Mouse (Mus musculus) embryonic facial prominence, embryonic 10.5 days (tissue): ENCODE results near the gene Kcnip4. TPM values are rescaled to one million over a fixed set of nuclear protein-coding genes. Genes with fewer than 3 reads are reported as not detected.

Experiments
- DNase-seq: peaks from one replicate; pipeline ENCODE4 v3.0.0-alpha.2; 2017; ENCODE audit warnings: low spot score
- H3K27ac ChIP-seq: fragments of 300-500 bp; sonication (generic); replicated peaks from 2 replicates; pipeline ENCODE4 v1.5.1; 2016; ENCODE audit warnings: mild to moderate bottlenecking
- H3K27me3 ChIP-seq: fragments of 300-500 bp; sonication (generic); replicated peaks from 2 replicates; pipeline ENCODE4 v1.6.1; 2016; ENCODE audit warnings: low read depth, mild to moderate bottlenecking; ENCODE audit not compliant: poor library complexity, severe bottlenecking
- H3K36me3 ChIP-seq: fragments of 300-500 bp; sonication (generic); replicated peaks from 2 replicates; pipeline ENCODE4 v1.6.1; 2016; ENCODE audit warnings: mild to moderate bottlenecking, moderate library complexity
- H3K4me1 ChIP-seq: fragments of 300-500 bp; sonication (generic); 2 replicates; pipeline ENCODE4 v1.6.1; 2016
- H3K4me3 ChIP-seq: fragments of 300-500 bp; sonication (generic); 2 replicates; pipeline ENCODE4 v1.5.1; 2016; ENCODE audit warnings: mild to moderate bottlenecking, moderate library complexity
- H3K9me3 ChIP-seq: fragments of 300-500 bp; sonication (generic); 2 replicates; pipeline ENCODE4 v1.6.1; 2016; ENCODE audit warnings: mild to moderate bottlenecking
- WGBS: fragments of 180-500 bp; shearing (Covaris S2); methylation state at CpG from one replicate; pipeline ENCODE4 v1.1.7; 2016; 5-methylcytosine and 5-hydroxymethylcytosine counted together
- polyA plus RNA-seq: library from polyadenylated mRNA; unstranded; fragments of >200 nt; fragmentation: Nextera tagmentation; extraction: Ambion mirVana; gene quantifications from 2 replicates; pipeline ENCODE4 v1.2.1, GENCODE M21; 2016

The Kcnip4 gene
- polyA plus RNA-seq, 1 experiment from 2014 or later = 0.98 TPM

DNA sequence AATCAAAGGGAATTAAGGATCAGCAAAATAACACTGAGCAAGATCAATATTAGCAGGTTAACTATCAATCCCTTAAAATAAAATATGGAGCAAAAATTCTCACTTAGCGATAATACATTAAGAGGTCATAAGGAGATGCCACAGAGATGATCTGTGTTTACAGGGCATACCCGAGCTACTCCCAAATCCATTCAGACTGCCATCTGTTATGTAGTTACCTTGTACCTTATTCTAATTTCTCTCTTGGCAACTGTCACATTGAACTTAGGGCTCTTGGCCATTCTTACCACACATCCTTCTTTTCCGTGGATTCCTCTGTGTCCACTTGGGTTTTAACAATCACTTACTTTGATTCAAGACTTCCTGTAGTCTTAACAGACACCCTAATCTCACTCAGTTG, 71.6 kb downstream of the Kcnip4 start:
- Histone ChIP-seq H3K27ac (no peak overlapping the region), H3K27me3 (no peaks in the 10 kb centered on the region), H3K4me1 (no peaks in the 10 kb centered on the region), H3K4me3 (no peak overlapping the region), H3K36me3 (no peaks in the 10 kb centered on the region), H3K9me3 (no peaks in the 10 kb centered on the region)
- DNase-seq = no peak
- 82% methylated on average over 3 of the region's 3 CpGs for WGBS

DNA sequence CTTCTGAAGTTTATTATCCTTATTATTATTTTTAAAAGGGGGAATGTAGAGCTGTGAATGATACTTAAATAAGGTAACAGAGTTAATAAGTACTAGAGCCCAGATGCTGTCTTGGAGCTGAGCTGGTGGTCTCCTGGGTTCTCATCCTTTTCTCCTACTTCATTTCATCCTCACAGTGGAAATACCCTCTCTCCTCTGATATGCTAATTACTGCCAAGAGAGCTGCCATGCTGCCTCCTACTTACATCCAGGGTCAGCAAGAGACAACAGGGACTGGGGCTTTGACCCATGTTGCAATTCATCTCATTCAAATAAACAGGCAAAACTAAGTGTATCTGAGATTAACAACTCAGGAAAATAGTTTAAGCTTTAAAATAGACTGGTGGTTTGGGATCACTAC, 73.4 kb downstream of the Kcnip4 start:
- Histone ChIP-seq H3K27me3 (no peaks in the 10 kb centered on the region), H3K4me3 (no peak overlapping the region), H3K4me1 (no peaks in the 10 kb centered on the region), H3K27ac (no peak overlapping the region), H3K9me3 (no peaks in the 10 kb centered on the region), H3K36me3 (no peaks in the 10 kb centered on the region)
- DNase-seq = no peak

DNA sequence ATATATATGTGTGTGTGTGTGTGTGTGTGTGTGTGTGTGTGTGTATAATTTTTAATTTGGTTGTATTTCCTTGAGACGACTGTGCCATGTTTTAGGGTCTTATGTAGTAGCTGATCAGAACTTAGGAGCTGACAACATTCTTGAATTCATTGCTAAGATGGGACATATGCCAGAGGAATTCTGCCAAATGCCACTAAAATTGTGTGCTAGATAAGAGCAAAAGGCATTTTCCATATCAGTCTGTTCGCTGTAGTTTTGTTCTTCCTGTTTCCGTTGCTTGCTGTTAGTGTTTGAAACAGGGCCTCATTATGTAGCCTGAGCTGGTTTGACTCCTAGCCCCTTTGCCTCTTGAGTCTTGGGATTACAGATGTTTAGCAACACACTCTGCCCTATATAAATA, 73.8 kb downstream of the Kcnip4 start:
- no peaks in the 10 kb centered on the region for H3K4me1 ChIP-seq
- DNase-seq = no peak
- 77% methylated on average over 3 of the region's 3 CpGs for WGBS

DNA sequence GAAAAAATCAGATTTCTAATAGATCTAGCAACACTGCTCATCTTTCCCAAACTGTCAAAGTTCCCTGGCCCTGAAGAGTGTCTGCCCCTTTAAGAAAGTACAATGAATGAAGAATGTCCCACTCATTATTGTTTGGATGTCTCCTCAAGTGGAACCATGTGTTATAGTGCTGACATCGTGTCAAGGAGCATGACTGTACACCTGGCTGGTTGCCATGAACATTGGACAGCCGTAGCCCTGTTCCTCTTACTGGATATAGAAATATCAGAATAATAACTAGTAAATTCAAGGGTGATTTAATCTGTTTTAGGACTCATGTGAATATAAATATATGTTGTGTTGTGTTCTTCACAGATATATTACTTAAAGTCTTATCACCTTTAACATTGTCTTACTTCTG, 87.5 kb downstream of the Kcnip4 start:
- Histone ChIP-seq H3K27me3 (no peaks in the 10 kb centered on the region), H3K27ac (no peak overlapping the region), H3K36me3 (no peaks in the 10 kb centered on the region), H3K4me3 (no peak overlapping the region), H3K9me3 (no peaks in the 10 kb centered on the region), H3K4me1 (no peaks in the 10 kb centered on the region)
- no peak for DNase-seq
- 81% methylated on average over 2 of the region's 2 CpGs for WGBS

More for the DNA sequence above, 73.8 kb downstream of the Kcnip4 start:
- Histone ChIP-seq H3K27me3 (no peaks in the 10 kb centered on the region), H3K36me3 (no peaks in the 10 kb centered on the region), H3K27ac (no peak overlapping the region), H3K4me3 (no peak overlapping the region), H3K9me3 (no peaks in the 10 kb centered on the region)

DNA sequence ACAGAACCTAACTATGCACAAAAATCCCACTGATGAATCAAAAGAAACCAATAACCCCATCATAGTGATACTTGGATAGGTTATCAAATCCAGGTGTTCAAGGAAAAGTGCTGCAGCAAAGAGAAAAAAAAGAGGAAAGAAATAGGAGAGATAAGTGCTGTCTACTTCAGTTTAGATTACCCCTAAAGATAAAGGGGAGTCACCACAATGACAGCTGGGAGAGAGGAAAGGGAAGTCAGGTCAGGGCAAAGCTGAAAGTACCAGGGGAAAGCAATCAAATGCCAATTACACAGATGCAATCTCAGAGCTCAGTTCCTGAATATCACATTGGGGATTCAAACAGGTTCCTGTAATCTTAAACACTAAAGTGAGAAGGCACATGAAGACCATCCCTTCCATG, 97.0 kb downstream of the Kcnip4 start:
- no peaks in the 10 kb centered on the region for H3K9me3 ChIP-seq
- no peaks in the 10 kb centered on the region for H3K36me3 ChIP-seq
- no peak overlapping the region for H3K27ac ChIP-seq
- no peak for DNase-seq
- no peak overlapping the region for H3K4me3 ChIP-seq
- no peaks in the 10 kb centered on the region for H3K4me1 ChIP-seq
- no peaks in the 10 kb centered on the region for H3K27me3 ChIP-seq

DNA sequence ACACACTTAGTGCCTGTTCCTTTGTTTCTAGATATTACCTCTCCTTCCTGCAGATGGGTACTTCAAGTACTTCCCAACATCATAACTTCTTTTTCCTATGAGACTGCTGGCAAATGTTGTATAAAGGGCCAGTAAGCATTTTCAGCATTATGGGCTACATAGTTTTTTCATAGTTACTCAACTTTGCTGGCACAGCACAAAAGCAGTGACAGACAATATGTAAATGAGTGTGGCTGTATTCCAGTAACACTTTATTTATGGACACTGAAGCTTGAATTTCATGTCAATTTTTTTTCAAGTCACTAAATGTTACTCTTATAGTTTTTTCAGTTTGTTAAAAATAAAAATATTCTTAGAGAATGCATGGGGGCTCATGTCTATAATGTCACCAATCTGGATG, 105.0 kb downstream of the Kcnip4 start:
- H3K4me1 ChIP-seq = no peaks in the 10 kb centered on the region
- H3K36me3 ChIP-seq = no peaks in the 10 kb centered on the region
- H3K4me3 ChIP-seq = no peak overlapping the region
- no peaks in the 10 kb centered on the region for H3K9me3 ChIP-seq
- no peaks in the 10 kb centered on the region for H3K27me3 ChIP-seq
- no peak for DNase-seq
- H3K27ac ChIP-seq = no peak overlapping the region

DNA sequence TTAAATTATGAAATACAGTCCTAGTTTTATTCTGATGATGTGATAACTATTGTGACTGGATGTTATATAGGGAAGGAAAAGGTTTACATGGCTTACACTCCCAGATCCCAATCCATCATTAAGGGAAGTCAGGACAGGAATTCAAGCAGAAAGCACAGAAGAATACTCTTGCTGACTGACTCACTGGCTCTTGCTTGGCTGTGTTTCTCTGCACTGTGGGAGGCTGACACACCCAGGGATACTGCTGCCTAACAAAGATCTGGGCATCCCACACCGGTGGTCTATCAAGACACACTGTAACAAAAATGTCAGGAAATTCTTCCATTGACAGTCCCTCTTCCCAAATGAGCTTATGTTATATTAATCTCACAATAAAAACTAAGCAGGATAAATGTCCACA, 116.4 kb downstream of the Kcnip4 start:
- H3K4me1 ChIP-seq = no peaks in the 10 kb centered on the region
- 75% methylated on average over 1 of the region's 1 CpGs for WGBS

DNA sequence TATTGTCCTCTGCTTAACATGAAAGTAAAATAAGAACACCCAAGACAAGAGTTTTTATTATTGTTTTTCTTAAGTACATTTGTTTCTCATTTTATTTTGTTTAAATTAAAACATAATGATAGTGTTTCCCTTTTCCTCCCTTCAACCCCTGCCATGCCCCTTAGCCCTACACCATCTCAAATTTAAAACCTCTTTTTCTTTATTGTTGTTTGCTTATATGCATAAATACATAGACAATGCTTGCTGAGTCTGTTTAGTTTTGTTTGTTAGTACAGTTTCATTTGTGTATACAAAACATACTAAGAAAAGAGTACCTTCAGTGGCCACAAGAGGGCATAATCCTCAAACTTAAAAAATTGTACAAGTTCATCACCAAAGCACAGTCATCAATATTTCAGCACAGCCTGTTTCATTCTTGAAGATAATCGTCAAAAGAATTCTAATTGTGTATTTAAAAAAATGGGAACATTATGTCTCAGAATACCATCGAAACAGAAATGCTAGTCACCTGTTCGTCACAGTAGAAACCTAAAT, 154.1 kb downstream of the Kcnip4 start:
- no peak overlapping the region for H3K4me3 ChIP-seq
- no peak overlapping the region for H3K27ac ChIP-seq
- H3K9me3 ChIP-seq = no peaks in the 10 kb centered on the region
- H3K4me1 ChIP-seq = no peaks in the 10 kb centered on the region
- H3K36me3 ChIP-seq = no peaks in the 10 kb centered on the region
- H3K27me3 ChIP-seq = no peaks in the 10 kb centered on the region
- WGBS = 56% methylated on average over 3 of the region's 3 CpGs
- no peak for DNase-seq

More for the DNA sequence above, 116.4 kb downstream of the Kcnip4 start:
- no peaks in the 10 kb centered on the region for H3K9me3 ChIP-seq
- H3K36me3 ChIP-seq = no peaks in the 10 kb centered on the region
- no peak overlapping the region for H3K27ac ChIP-seq
- no peak for DNase-seq
- no peak overlapping the region for H3K4me3 ChIP-seq
- no peaks in the 10 kb centered on the region for H3K27me3 ChIP-seq

DNA sequence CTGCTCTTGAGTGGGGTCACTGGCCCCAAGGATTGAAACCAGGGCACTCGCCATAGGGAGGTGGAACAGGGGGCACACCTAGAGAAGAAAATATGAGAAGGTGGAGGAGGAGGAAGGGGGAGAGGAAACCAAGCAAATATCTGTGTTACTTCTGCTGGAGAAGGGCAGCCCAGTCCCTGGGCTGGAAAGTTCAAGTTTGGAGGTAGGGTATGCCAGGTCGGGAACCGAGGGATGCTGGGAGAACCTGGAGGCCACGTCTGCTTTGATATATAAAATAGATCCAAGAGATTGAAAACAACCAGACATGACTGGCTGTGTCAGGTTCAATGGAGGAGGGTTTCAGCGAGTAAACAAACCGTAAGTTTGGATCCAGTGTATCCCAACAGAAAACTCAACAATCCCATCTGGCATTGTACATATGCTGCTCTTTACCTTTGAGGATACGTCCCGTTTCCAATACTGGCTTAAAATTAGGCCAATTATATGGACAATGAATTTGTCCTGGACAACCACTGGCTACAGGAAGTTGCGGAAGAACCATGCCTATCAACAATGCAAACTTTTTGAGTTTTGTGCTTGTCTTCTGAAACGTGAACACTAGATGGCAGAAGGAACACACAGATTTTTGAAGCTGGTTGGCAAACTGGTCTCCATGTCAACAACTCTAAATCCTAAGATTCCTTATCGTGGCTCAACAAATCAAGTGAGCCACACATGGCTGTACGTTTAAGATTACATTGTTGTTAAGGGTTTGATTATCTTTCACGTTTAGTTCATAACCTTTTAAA, 155.9 kb downstream of the Kcnip4 start:
- Histone ChIP-seq H3K4me3 (no peak overlapping the region), H3K36me3 (no peaks in the 10 kb centered on the region), H3K27ac (no peak overlapping the region), H3K4me1 (no peaks in the 10 kb centered on the region), H3K27me3 (no peaks in the 10 kb centered on the region), H3K9me3 (no peaks in the 10 kb centered on the region)
- WGBS = 52% methylated on average over 13 of the region's 13 CpGs
- DNase-seq = no peak

DNA sequence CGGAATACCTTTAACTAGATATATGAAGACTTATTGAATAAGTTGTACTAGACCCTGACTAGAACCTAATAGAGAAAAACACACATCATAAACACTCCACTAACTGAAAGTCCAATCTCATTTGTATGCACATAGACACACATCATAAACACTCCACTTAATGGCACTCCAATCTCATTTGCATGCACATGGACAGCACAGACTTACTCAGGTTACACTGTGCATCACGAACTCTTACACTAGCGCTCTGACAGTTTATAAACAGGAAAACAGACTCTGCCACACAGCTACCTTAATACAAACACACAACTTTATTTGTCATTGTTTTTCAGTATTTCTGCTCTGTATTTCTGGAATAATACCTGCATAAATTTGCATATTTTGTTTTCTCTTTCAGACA, 168.3 kb downstream of the Kcnip4 start:
- no peaks in the 10 kb centered on the region for H3K36me3 ChIP-seq
- no peak overlapping the region for H3K4me3 ChIP-seq
- no peaks in the 10 kb centered on the region for H3K9me3 ChIP-seq
- H3K27ac ChIP-seq = no peak overlapping the region
- no peaks in the 10 kb centered on the region for H3K4me1 ChIP-seq
- WGBS = 75% methylated on average over 3 of the region's 3 CpGs
- no peak for DNase-seq
- H3K27me3 ChIP-seq = no peaks in the 10 kb centered on the region

DNA sequence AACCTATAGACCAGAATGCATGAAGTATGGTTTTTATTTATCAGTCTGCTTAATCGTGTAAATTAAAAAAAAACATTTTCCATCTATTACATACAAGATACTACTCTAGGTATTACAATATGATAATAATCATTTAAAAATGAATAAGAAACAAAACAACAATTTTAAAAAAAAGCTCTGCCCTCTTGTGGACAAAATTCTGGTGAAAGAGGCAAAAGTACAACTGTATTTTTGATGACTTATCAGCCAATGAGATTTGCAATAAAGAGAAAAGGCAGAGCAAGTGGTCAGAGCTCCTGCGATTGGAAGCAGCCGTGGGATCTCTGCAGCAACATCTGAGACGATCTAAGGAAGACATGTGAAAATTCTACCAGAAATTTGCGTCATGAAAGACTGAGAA, 172.6 kb downstream of the Kcnip4 start:
- Histone ChIP-seq H3K9me3 (no peaks in the 10 kb centered on the region), H3K4me3 (no peak overlapping the region), H3K36me3 (no peaks in the 10 kb centered on the region), H3K27me3 (no peaks in the 10 kb centered on the region), H3K27ac (no peak overlapping the region), H3K4me1 (no peaks in the 10 kb centered on the region)
- 81% methylated on average over 5 of the region's 5 CpGs for WGBS
- no peak for DNase-seq

DNA sequence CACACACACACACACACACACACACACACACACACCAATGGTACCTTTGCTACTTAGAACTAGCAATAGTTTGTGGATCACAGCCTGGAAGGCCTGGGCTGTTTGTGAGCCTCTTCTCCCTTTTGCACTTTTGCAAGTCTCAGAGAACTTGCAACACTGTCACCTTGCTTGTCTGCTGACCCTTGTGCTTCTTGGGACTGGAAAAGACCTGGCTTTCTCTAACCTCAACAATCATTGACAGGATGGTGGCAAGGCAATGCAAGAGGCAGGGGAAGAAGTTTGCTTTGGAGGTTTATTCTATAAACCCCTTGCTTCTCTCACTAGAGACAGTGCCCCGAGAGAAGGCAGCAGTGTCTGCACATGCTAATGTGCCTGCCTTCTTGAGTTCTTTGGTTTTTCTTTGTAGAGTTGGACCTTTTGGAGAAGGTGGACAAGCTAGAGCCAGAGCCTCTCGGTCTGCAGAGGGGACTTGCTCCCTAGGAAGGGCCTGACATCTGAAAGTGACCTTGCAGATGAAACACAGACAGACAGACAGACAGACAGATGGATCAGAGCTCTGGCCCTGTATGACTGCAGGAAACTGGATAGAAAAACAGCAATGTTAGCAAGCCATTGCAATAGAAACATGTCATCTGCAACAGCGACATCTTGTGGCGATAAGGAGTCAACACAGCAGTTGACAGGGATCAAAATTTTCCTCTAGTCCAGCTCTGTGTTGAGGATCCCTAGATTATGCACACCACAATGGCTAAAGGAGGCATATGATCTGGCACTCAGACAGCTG, 174.4 kb downstream of the Kcnip4 start:
- Histone ChIP-seq H3K36me3 (no peaks in the 10 kb centered on the region), H3K4me1 (no peaks in the 10 kb centered on the region), H3K4me3 (no peak overlapping the region), H3K9me3 (no peaks in the 10 kb centered on the region), H3K27ac (no peak overlapping the region), H3K27me3 (no peaks in the 10 kb centered on the region)
- 30% methylated on average over 4 of the region's 4 CpGs for WGBS
- peak; percentile 30 for DNase-seq

DNA sequence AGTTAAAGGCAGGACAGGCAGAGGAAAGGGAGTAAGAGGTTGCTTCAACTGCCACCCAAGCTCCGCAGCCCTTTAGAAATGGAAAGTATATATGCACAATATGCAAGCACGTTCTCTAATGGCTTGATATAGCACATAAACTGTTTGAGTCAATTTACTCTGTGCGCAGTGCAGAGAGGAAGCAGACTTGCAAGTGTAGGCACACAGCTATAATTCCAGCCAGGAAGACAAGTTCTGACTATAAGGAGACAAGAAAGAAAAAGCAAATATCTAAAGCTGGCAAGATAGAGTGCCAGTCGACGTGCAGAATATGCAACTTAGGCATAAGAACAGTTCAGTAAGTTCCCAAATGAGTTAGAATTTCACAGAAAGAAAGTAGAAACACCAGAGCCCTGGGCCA, 175.2 kb downstream of the Kcnip4 start:
- Histone ChIP-seq H3K27me3 (no peaks in the 10 kb centered on the region), H3K27ac (no peak overlapping the region), H3K9me3 (no peaks in the 10 kb centered on the region), H3K4me1 (no peaks in the 10 kb centered on the region), H3K4me3 (no peak overlapping the region), H3K36me3 (no peaks in the 10 kb centered on the region)
- WGBS = 91% methylated on average over 5 of the region's 5 CpGs
- DNase-seq = no peak
